Mouse (Mus musculus) heart, adult 2 months (tissue): ENCODE data around the gene Chp1. TPM values are rescaled to one million over a fixed set of nuclear protein-coding genes. Genes with fewer than 3 reads are reported as not detected.

ENCODE experiments used
- DNase-seq, 2 experiments: peaks; one replicate each; pipeline ENCODE4 v3.0.0; 2021
- H3K27ac ChIP-seq: fragments of 200-600 bp; 2 replicates; pipeline ENCODE4 v1.8.1; 2022
- H3K27me3 ChIP-seq: fragments of 200-500 bp; 2 replicates; pipeline ENCODE4 v1.6.1; 2012; ENCODE audit warnings: mild to moderate bottlenecking, low read length, inconsistent platforms, mixed read lengths; ENCODE audit not compliant: control insufficient read depth, insufficient read depth
- H3K36me3 ChIP-seq: fragments of 200-500 bp; 2 replicates; pipeline ENCODE4 v1.6.1; 2012; ENCODE audit warnings: low read length, inconsistent platforms; ENCODE audit not compliant: control insufficient read depth, insufficient read depth
- H3K4me1 ChIP-seq: fragments of 200-500 bp; 2 replicates; pipeline ENCODE4 v1.6.1; 2011; ENCODE audit warnings: low read length; ENCODE audit not compliant: control insufficient read depth, insufficient read depth
- H3K4me3 ChIP-seq: fragments of 200-600 bp; 2 replicates; pipeline ENCODE4 v1.8.1; 2022
- H3K79me2 ChIP-seq: fragments of 200-500 bp; replicated peaks from 2 replicates; pipeline ENCODE4 v1.6.1; 2012; ENCODE audit warnings: mild to moderate bottlenecking, inconsistent platforms, low read length, moderate library complexity, mixed read lengths; ENCODE audit not compliant: control insufficient read depth, insufficient read depth
- H3K9ac ChIP-seq: fragments of 200-500 bp; 2 replicates; pipeline ENCODE4 v1.6.1; 2012; ENCODE audit warnings: low read depth, mild to moderate bottlenecking, control low read depth, inconsistent platforms, low read length, mixed read lengths
- CTCF ChIP-seq: fragments of 200-600 bp; IDR thresholded peaks from 2 replicates; pipeline ENCODE4 v1.8.1; 2022; ENCODE audit warnings: antibody characterized with exemption, mild to moderate bottlenecking, moderate library complexity
- EP300 ChIP-seq: fragments of 200-500 bp; IDR thresholded peaks from 2 replicates; pipeline ENCODE4 v1.6.1; 2011; ENCODE audit warnings: low read depth, low read length, control low read depth; ENCODE audit not compliant: insufficient read depth
- POLR2A ChIP-seq: fragments of 200-500 bp; IDR thresholded peaks from 2 replicates; pipeline ENCODE4 v1.6.1; 2011; ENCODE audit warnings: mild to moderate bottlenecking, low read depth, low read length, control low read depth; ENCODE audit not compliant: insufficient read depth
- WGBS: fragments of 180-500 bp; shearing (Covaris S2); methylation state at CpG from one replicate; pipeline ENCODE4 v1.1.7; 2018; 5-methylcytosine and 5-hydroxymethylcytosine counted together
- intact Hi-C: fragments of 180-260 bp; cut with DNase I; formaldehyde crosslinking; loops from one replicate; pipeline ENCODE4 v1.15.1; 2025
- polyA plus RNA-seq: library from polyadenylated mRNA; depleted of rRNA; stranded (reverse); fragments of >200 nt; gene quantifications from 2 replicates; pipeline ENCODE4 v1.2.3, GENCODE M21; 2012; rRNA removed
- total RNA-seq, 2 experiments: library from RNA; stranded (reverse); gene quantifications; 2 replicates each; pipeline ENCODE4 v1.2.3; 2021

Chp1 gene
- total and polyA plus RNA-seq, 3 experiments, result 71.0 to 97.3 (median 76.6) TPM

DNA sequence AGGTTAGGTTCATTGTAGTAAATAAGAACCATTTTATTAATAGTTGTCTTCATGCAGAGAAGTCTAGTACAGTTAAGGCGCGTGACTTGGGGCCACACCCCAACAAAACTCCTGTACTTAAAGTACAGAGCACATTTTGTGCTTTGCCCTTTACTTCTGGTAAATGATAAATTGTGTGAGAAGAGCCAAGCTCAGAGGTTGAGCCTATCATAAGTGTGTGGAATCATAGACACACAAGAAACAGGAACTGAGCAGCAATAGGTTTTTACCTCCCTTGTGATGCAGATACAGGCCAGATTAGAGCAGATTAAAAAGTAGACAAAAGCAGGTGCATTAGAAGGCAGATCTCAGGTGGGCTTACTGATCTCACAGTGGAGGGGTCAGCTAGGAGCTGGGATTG lies 73.8 kb downstream of the Chp1 start:
- no peak overlapping the region for H3K4me3 ChIP-seq
- no peaks in the 10 kb centered on the region for H3K79me2 ChIP-seq
- 98% methylated on average over 2 of the region's 2 CpGs for WGBS
- no peak for DNase-seq
- H3K27ac ChIP-seq, result no peak overlapping the region
- H3K9ac ChIP-seq, result no peak overlapping the region
- no peaks in the 10 kb centered on the region for H3K36me3 ChIP-seq
- TF ChIP-seq CTCF (no peak), EP300 (no peak), POLR2A (no peak)
- H3K27me3 ChIP-seq, result no peaks in the 10 kb centered on the region
- intact Hi-C loops, result no loop called here
- H3K4me1 ChIP-seq, result no peaks in the 10 kb centered on the region; the same call in 1 of the 2 replicates

Other genes starting within 250 kb of the Chp1 start
- 10 to 100 TPM; 13.7 to 15.8 TPM for gene Dll4, start 221.9 kb upstream of the Chp1 start, total RNA-seq
- gene Dll4, start 221.9 kb upstream of the Chp1 start, polyA plus RNA-seq, result 22.0 and 35.8 TPM in 2 replicates
- gene Chac1, start 196.5 kb upstream of the Chp1 start, total RNA-seq, result 10 to 100 TPM in 1 of 2 experiments, 1 to 10 TPM in 1; 5.6 to 13.7 TPM
- 6.2 and 8.1 TPM in 2 replicates for gene Chac1, start 196.5 kb upstream of the Chp1 start, polyA plus RNA-seq
- gene Ino80, start 70.0 kb upstream of the Chp1 start, total RNA-seq, result 1 to 10 TPM; 9.5 to 9.7 TPM
- gene Ino80, start 70.0 kb upstream of the Chp1 start, polyA plus RNA-seq, result 5.1 and 7.0 TPM in 2 replicates
- under 1 TPM; 0.18 to 0.23 TPM for gene Exd1, start 70 bp upstream of the Chp1 start, total RNA-seq
- gene Exd1, start 70 bp upstream of the Chp1 start, polyA plus RNA-seq, result 0.21 and 0.26 TPM in 2 replicates
- 1 to 10 TPM in 1 of 2 experiments, under 1 TPM in 1; 0.84 to 2.0 TPM for gene Nusap1, start 70.6 kb downstream of the Chp1 start, total RNA-seq
- gene Nusap1, start 70.6 kb downstream of the Chp1 start, polyA plus RNA-seq, result 0.26 and 0.31 TPM in 2 replicates
- gene Oip5, start 70.8 kb downstream of the Chp1 start, total RNA-seq, result under 1 TPM; 0.16 to 0.37 TPM
- 0.20 and 0.26 TPM in 2 replicates for gene Oip5, start 70.8 kb downstream of the Chp1 start, polyA plus RNA-seq
- gene Ndufaf1, start 115.1 kb downstream of the Chp1 start, total RNA-seq, result 10 to 100 TPM; 58.6 to 63.6 TPM
- gene Ndufaf1, start 115.1 kb downstream of the Chp1 start, polyA plus RNA-seq, result 16.1 and 33.9 TPM in 2 replicates
- gene Rtf1, start 127.4 kb downstream of the Chp1 start, total RNA-seq, result 10 to 100 TPM; 21.9 to 22.8 TPM
- 8.7 and 12.7 TPM in 2 replicates for gene Rtf1, start 127.4 kb downstream of the Chp1 start, polyA plus RNA-seq
- gene Itpka, start 194.6 kb downstream of the Chp1 start, total RNA-seq, result under 1 TPM; 0.52 to 0.59 TPM
- 0.44 and 1.3 TPM in 2 replicates for gene Itpka, start 194.6 kb downstream of the Chp1 start, polyA plus RNA-seq
- not detected for gene Ltk, start 212.7 kb downstream of the Chp1 start, total RNA-seq
- 0.09 and 0.39 TPM in 2 replicates for gene Ltk, start 212.7 kb downstream of the Chp1 start, polyA plus RNA-seq
- 10 to 100 TPM; 12.2 to 13.3 TPM for gene Rpap1, start 239.8 kb downstream of the Chp1 start, total RNA-seq
- 10.5 and 12.1 TPM in 2 replicates for gene Rpap1, start 239.8 kb downstream of the Chp1 start, polyA plus RNA-seq